7 mouse cellular contexts compared by ENCODE assay signal in genomic region chr9:44320799-44321133, GRCm38 (mm10). TPM values are rescaled to one million over a fixed set of nuclear protein-coding genes. Genes with fewer than 3 reads are reported as not detected.
DNase-seq lines count a peak whose midpoint lies in the region; ATAC-seq and TF ChIP-seq lines count a peak whose summit lies in the region.

No protein-coding gene starts in this region.

- peak; percentile 54 for ATAC-seq in lung, postnatal 0 days
- ATAC-seq in inflammation-experienced regulatory T-cells, adult 6 months: no peak

- H3K4me2 ChIP-seq in lung, postnatal 0 days (replicated peaks; ENCODE audit: low read depth, low read length): peak overlapping the region; percentile 89

- no peak for TF ChIP-seq EP300 in lung, postnatal 0 days (IDR thresholded peaks at IDR 0.05)

- H3K27ac ChIP-seq in lung, postnatal 0 days (ENCODE audit: low read length): peak overlapping the region; percentile 88
- H3K27ac ChIP-seq in forebrain, embryonic 10.5 days: peak overlapping the region; percentile 84
- H3K27ac ChIP-seq in olfactory bulb, adult 2 months (ENCODE audit: insufficient read depth, low read depth, low read length): peak overlapping the region; percentile 99

- peak; percentile 85 for DNase-seq in lung, postnatal 0 days (ENCODE audit: low spot score)
- DNase-seq in lung, postnatal 14 days: no peak
- no peak for DNase-seq in forebrain, embryonic 10.5 days (ENCODE audit: extremely low spot score, low spot score)
- DNase-seq in left cerebral cortex, postnatal 14 days (ENCODE audit: low spot score in 2 of 2): peak; percentile 45 to 87
- DNase-seq in urinary bladder, postnatal 10 days (ENCODE audit: low spot score): no peak

- peaks cover 1% of the 10 kb centered on the region; the same call in 1 of the 2 replicates for H3K36me3 ChIP-seq in lung, postnatal 0 days (ENCODE audit: insufficient read depth, low read length)
- peaks cover 17% of the 10 kb centered on the region for H3K36me3 ChIP-seq in forebrain, embryonic 10.5 days (replicated peaks)

- no peaks in the 10 kb centered on the region for H3K9me3 ChIP-seq in lung, postnatal 0 days (ENCODE audit: low read length)
- H3K9me3 ChIP-seq in forebrain, embryonic 10.5 days: no peaks in the 10 kb centered on the region

- peak overlapping the region; percentile 39; the same call in 1 of the 2 replicates for H3K9ac ChIP-seq in lung, postnatal 0 days (replicated peaks; ENCODE audit: low read depth)

- H3K4me1 ChIP-seq in lung, postnatal 0 days (ENCODE audit: insufficient read depth, low read depth, low read length): peaks cover 16% of the 10 kb centered on the region
- H3K4me1 ChIP-seq in forebrain, embryonic 10.5 days: peaks cover 51% of the 10 kb centered on the region
- H3K4me1 ChIP-seq in olfactory bulb, adult 2 months (ENCODE audit: control insufficient read depth, insufficient read depth, low read length): peaks cover 19% of the 10 kb centered on the region

- H3K4me3 ChIP-seq in lung, postnatal 0 days (ENCODE audit: low read depth, low read length): peak overlapping the region; percentile 69
- peak overlapping the region; percentile 91 for H3K4me3 ChIP-seq in forebrain, embryonic 10.5 days
- peak overlapping the region; percentile 37 for H3K4me3 ChIP-seq in olfactory bulb, adult 2 months (ENCODE audit: insufficient read depth, low read depth, low read length)

- intact Hi-C loops in left cerebral cortex, postnatal 14 days (cut with DNase I): no loop called here

- no peak for TF ChIP-seq POLR2A in olfactory bulb, adult 2 months (IDR thresholded peaks at IDR 0.05; ENCODE audit: insufficient read depth, low read depth, low read length)

- no peak for TF ChIP-seq CTCF in lung, postnatal 0 days (IDR thresholded peaks at IDR 0.05)
- TF ChIP-seq CTCF in olfactory bulb, adult 2 months (IDR thresholded peaks at IDR 0.05; ENCODE audit: insufficient read depth, low read depth, low read length): no peak

- H3K27me3 ChIP-seq in lung, postnatal 0 days (replicated peaks; ENCODE audit: insufficient read depth, low read length): no peaks in the 10 kb centered on the region
- H3K27me3 ChIP-seq in forebrain, embryonic 10.5 days (ENCODE audit: poor library complexity, severe bottlenecking): 0 out of 2 replicates have a peak, but pooled peaks cover 8% of the 10 kb centered on the region

- WGBS in lung, postnatal 0 days: 20% methylated on average over 6 of the region's 6 CpGs
- 28% methylated on average over 6 of the region's 6 CpGs for WGBS in forebrain, embryonic 10.5 days
- 6% methylated on average over 6 of the region's 6 CpGs for WGBS in olfactory bulb, adult 2 months

RNA-seq across cellular contexts. Expression of gene C2cd2l, which starts 0.7 kb away (rescaled TPM):
- polyA plus RNA-seq in lung, postnatal 0 days (2015; fragmentation: Nextera tagmentation; extraction: Ambion mirVana): 8.1 and 10.3 TPM in 2 replicates
- 8.3 and 8.7 TPM in 2 replicates for polyA plus RNA-seq in forebrain, embryonic 10.5 days (2016; fragmentation: Nextera tagmentation; extraction: Ambion mirVana)
- total RNA-seq in left cerebral cortex, postnatal 14 days (2021): 100 to 1,000 TPM; 177 to 213 TPM
- not detected in 2 replicates for polyA plus RNA-seq in olfactory bulb, adult 2 months (2012; ENCODE audit: insufficient read depth, insufficient read length, low replicate concordance, missing spikeins)
- 1 to 10 TPM; 1.7 to 3.1 (median 2.8) TPM for polyA plus RNA-seq in inflammation-experienced regulatory T-cells, adult 6 months (2017; shearing (Covaris generic))

RNA-seq across cellular contexts. Expression of gene Dpagt1, which starts 5.1 kb away (rescaled TPM):
- 38.3 and 42.1 TPM in 2 replicates for polyA plus RNA-seq in lung, postnatal 0 days (2015; fragmentation: Nextera tagmentation; extraction: Ambion mirVana)
- 48.0 and 49.3 TPM in 2 replicates for polyA plus RNA-seq in forebrain, embryonic 10.5 days (2016; fragmentation: Nextera tagmentation; extraction: Ambion mirVana)
- 10 to 100 TPM; 14.8 to 14.9 TPM for total RNA-seq in left cerebral cortex, postnatal 14 days (2021)
- 150 TPM in 1 of 2 replicates, not detected in the other for polyA plus RNA-seq in olfactory bulb, adult 2 months (2012; ENCODE audit: insufficient read depth, insufficient read length, low replicate concordance, missing spikeins)
- 10 to 100 TPM; 11.1 to 17.6 (median 13.1) TPM for polyA plus RNA-seq in inflammation-experienced regulatory T-cells, adult 6 months (2017; shearing (Covaris generic))

RNA-seq across cellular contexts. Expression of gene H2afx, which starts 13.7 kb away (rescaled TPM):
- polyA plus RNA-seq in lung, postnatal 0 days (2015; fragmentation: Nextera tagmentation; extraction: Ambion mirVana): 50.0 and 52.7 TPM in 2 replicates
- polyA plus RNA-seq in forebrain, embryonic 10.5 days (2016; fragmentation: Nextera tagmentation; extraction: Ambion mirVana): 524 and 528 TPM in 2 replicates
- total RNA-seq in left cerebral cortex, postnatal 14 days (2021): 10 to 100 TPM; 59.8 to 66.2 TPM
- polyA plus RNA-seq in olfactory bulb, adult 2 months (2012; ENCODE audit: insufficient read depth, insufficient read length, low replicate concordance, missing spikeins): not detected in 2 replicates
- polyA plus RNA-seq in inflammation-experienced regulatory T-cells, adult 6 months (2017; shearing (Covaris generic)): 10 to 100 TPM; 14.3 to 61.7 (median 16.1) TPM

RNA-seq across cellular contexts. Expression of gene Hinfp, which starts 15.3 kb away (rescaled TPM):
- polyA plus RNA-seq in lung, postnatal 0 days (2015; fragmentation: Nextera tagmentation; extraction: Ambion mirVana): 10.0 and 11.3 TPM in 2 replicates
- polyA plus RNA-seq in forebrain, embryonic 10.5 days (2016; fragmentation: Nextera tagmentation; extraction: Ambion mirVana): 32.8 and 33.0 TPM in 2 replicates
- 10 to 100 TPM; 22.6 to 27.7 TPM for total RNA-seq in left cerebral cortex, postnatal 14 days (2021)
- polyA plus RNA-seq in olfactory bulb, adult 2 months (2012; ENCODE audit: insufficient read depth, insufficient read length, low replicate concordance, missing spikeins): not detected in 2 replicates
- polyA plus RNA-seq in inflammation-experienced regulatory T-cells, adult 6 months (2017; shearing (Covaris generic)): 10 to 100 TPM; 16.2 to 24.6 (median 18.9) TPM

RNA-seq across cellular contexts. Expression of gene Hmbs, which starts 23.3 kb away (rescaled TPM):
- polyA plus RNA-seq in lung, postnatal 0 days (2015; fragmentation: Nextera tagmentation; extraction: Ambion mirVana): 57.5 and 59.3 TPM in 2 replicates
- 196 and 210 TPM in 2 replicates for polyA plus RNA-seq in forebrain, embryonic 10.5 days (2016; fragmentation: Nextera tagmentation; extraction: Ambion mirVana)
- 10 to 100 TPM; 18.3 to 20.2 TPM for total RNA-seq in left cerebral cortex, postnatal 14 days (2021)
- polyA plus RNA-seq in olfactory bulb, adult 2 months (2012; ENCODE audit: insufficient read depth, insufficient read length, low replicate concordance, missing spikeins): not detected in 2 replicates
- 10 to 100 TPM; 24.7 to 35.8 (median 25.4) TPM for polyA plus RNA-seq in inflammation-experienced regulatory T-cells, adult 6 months (2017; shearing (Covaris generic))

Comparison
In these comparisons a context has a peak if more than half of its experiments do, and no peak if none do; other contexts are left out.
1. DNase-seq: peak in lung, postnatal 0 days (single experiment) and left cerebral cortex, postnatal 14 days (2 of 2); none in lung, postnatal 14 days (single experiment), forebrain, embryonic 10.5 days (single experiment) and urinary bladder, postnatal 10 days (single experiment).
2. H3K4me3 ChIP-seq: peak in every context shown above with its lines; median percentile 91 in forebrain, embryonic 10.5 days; 69 in lung, postnatal 0 days; 37 in olfactory bulb, adult 2 months.
3. Peak in every context shown above with its lines, with median percentiles within 50 percentile points of each other: H3K27ac ChIP-seq.